ENCODE assay signal across 8 mouse cellular contexts in genomic region chr1:43473734-43474534, GRCm38 (mm10). TPM values are rescaled to one million over a fixed set of nuclear protein-coding genes. Genes with fewer than 3 reads are reported as not detected.
DNase-seq lines count a peak whose midpoint lies in the region; ATAC-seq lines count a peak whose summit lies in the region.

No protein-coding gene starts in this region.

- 0 out of 2 replicates have a peak, but pooled peaks have one; percentile 40 for ATAC-seq in hindbrain, embryonic 15.5 days (ENCODE audit: low FRiP score, low read depth)
- no peak for ATAC-seq in hindbrain, embryonic 11.5 days (ENCODE audit: low FRiP score)
- ATAC-seq in hematopoietic stem cell, adult 5-6 weeks (replicated peaks in 1 of 2; ENCODE audit: insufficient read depth in 1 of 2, low FRiP score in 2 of 2, low TSS enrichment in 1 of 2, low read depth in 1 of 2, poor library complexity in 2 of 2, severe bottlenecking in 2 of 2): peak; percentile 10 to 16; a peak in 2 of 4 replicates
- peak; percentile 54 for ATAC-seq in liver, embryonic 13.5 days (ENCODE audit: low read depth)

- DNase-seq in hindbrain, embryonic 11.5 days (ENCODE audit: low spot score): no peak
- DNase-seq in CD4-positive, CD25-positive, alpha-beta regulatory T cell, adult 2 months (ENCODE audit: low read depth, low spot score): peak; percentile 61
- DNase-seq in cerebellum, adult 8-10 months: peak; percentile 67
- DNase-seq in liver, embryonic 13.5 days: no peak
- peak; percentile 27 to 68 for DNase-seq in spleen, postnatal 4 days (ENCODE audit: low spot score in 2 of 2)
- DNase-seq in retina, postnatal 1 day: no peak

- no peaks in the 10 kb centered on the region for H3K27me3 ChIP-seq in hindbrain, embryonic 15.5 days
- no peaks in the 10 kb centered on the region for H3K27me3 ChIP-seq in hindbrain, embryonic 11.5 days (ENCODE audit: control insufficient read depth, insufficient read depth, low read length)
- no peaks in the 10 kb centered on the region for H3K27me3 ChIP-seq in liver, embryonic 13.5 days

- WGBS in hindbrain, embryonic 15.5 days: 75% methylated on average over 5 of the region's 5 CpGs
- WGBS in hindbrain, embryonic 11.5 days: 89% methylated on average over 5 of the region's 5 CpGs
- 23% methylated on average over 5 of the region's 5 CpGs for WGBS in liver, embryonic 13.5 days (ENCODE audit: insufficient replicate concordance)

- no peak overlapping the region; the same call in 1 of the 2 replicates for H3K27ac ChIP-seq in hindbrain, embryonic 15.5 days (replicated peaks)
- no peak overlapping the region for H3K27ac ChIP-seq in hindbrain, embryonic 11.5 days (ENCODE audit: low read depth, low read length)
- peak overlapping the region; percentile 54 for H3K27ac ChIP-seq in liver, embryonic 13.5 days

- H3K9ac ChIP-seq in hindbrain, embryonic 15.5 days: no peak overlapping the region
- H3K9ac ChIP-seq in hindbrain, embryonic 11.5 days (ENCODE audit: low read depth, low read length): no peak overlapping the region
- H3K9ac ChIP-seq in liver, embryonic 13.5 days: peak overlapping the region; percentile 54

- no peaks in the 10 kb centered on the region for H3K36me3 ChIP-seq in hindbrain, embryonic 15.5 days
- no peaks in the 10 kb centered on the region for H3K36me3 ChIP-seq in hindbrain, embryonic 11.5 days (ENCODE audit: control insufficient read depth, insufficient read depth, low read length)
- no peaks in the 10 kb centered on the region for H3K36me3 ChIP-seq in liver, embryonic 13.5 days

- no peak overlapping the region for H3K4me3 ChIP-seq in hindbrain, embryonic 15.5 days
- H3K4me3 ChIP-seq in hindbrain, embryonic 11.5 days (ENCODE audit: low read depth, low read length): no peak overlapping the region
- H3K4me3 ChIP-seq in liver, embryonic 13.5 days (replicated peaks): no peak overlapping the region

- H3K4me2 ChIP-seq in hindbrain, embryonic 15.5 days: no peak overlapping the region
- H3K4me2 ChIP-seq in hindbrain, embryonic 11.5 days (replicated peaks; ENCODE audit: low read depth, low read length): no peak overlapping the region
- peak overlapping the region; percentile 43 for H3K4me2 ChIP-seq in liver, embryonic 13.5 days

- H3K4me1 ChIP-seq in hindbrain, embryonic 15.5 days (replicated peaks): peaks cover 27% of the 10 kb centered on the region
- H3K4me1 ChIP-seq in hindbrain, embryonic 11.5 days (replicated peaks; ENCODE audit: control insufficient read depth, insufficient read depth, low read length): no peaks in the 10 kb centered on the region
- peaks cover 77% of the 10 kb centered on the region for H3K4me1 ChIP-seq in liver, embryonic 13.5 days (replicated peaks)

- no peaks in the 10 kb centered on the region for H3K9me3 ChIP-seq in hindbrain, embryonic 15.5 days
- H3K9me3 ChIP-seq in hindbrain, embryonic 11.5 days (ENCODE audit: control insufficient read depth, low read length): no peaks in the 10 kb centered on the region
- no peaks in the 10 kb centered on the region for H3K9me3 ChIP-seq in liver, embryonic 13.5 days (replicated peaks)

RNA-seq across cellular contexts. Expression of gene Nck2, which starts 29.6 kb away (rescaled TPM):
- 34.1 and 38.0 TPM in 2 replicates for polyA plus RNA-seq in hindbrain, embryonic 15.5 days (2015; fragmentation: Nextera tagmentation; extraction: Ambion mirVana)
- 31.9 and 35.5 TPM in 2 replicates for polyA plus RNA-seq in hindbrain, embryonic 11.5 days (2014; fragmentation: Nextera tagmentation; extraction: Ambion mirVana)
- 14.6 and 15.9 TPM in 2 replicates for total RNA-seq in hematopoietic stem cell, adult 5-6 weeks (2017)
- polyA plus RNA-seq in liver, embryonic 13.5 days (2015; fragmentation: Nextera tagmentation; extraction: Ambion mirVana): 10.5 and 12.6 TPM in 2 replicates

Comparison
In these comparisons a context has a peak if more than half of its experiments do, and no peak if none do; other contexts are left out.
1. DNase-seq: peak in CD4-positive, CD25-positive, alpha-beta regulatory T cell, adult 2 months (single experiment), cerebellum, adult 8-10 months (single experiment) and spleen, postnatal 4 days (2 of 2); none in hindbrain, embryonic 11.5 days (single experiment), liver, embryonic 13.5 days (single experiment) and retina, postnatal 1 day (single experiment).